Mouse (Mus musculus): ENCODE data around the gene Gpr161. TPM values are rescaled to one million over a fixed set of nuclear protein-coding genes. Genes with fewer than 3 reads are reported as not detected.

Gene Gpr161
- total RNA-seq, 2 experiments from 2014 or later: 7.5 to 8.6 TPM

DNA sequence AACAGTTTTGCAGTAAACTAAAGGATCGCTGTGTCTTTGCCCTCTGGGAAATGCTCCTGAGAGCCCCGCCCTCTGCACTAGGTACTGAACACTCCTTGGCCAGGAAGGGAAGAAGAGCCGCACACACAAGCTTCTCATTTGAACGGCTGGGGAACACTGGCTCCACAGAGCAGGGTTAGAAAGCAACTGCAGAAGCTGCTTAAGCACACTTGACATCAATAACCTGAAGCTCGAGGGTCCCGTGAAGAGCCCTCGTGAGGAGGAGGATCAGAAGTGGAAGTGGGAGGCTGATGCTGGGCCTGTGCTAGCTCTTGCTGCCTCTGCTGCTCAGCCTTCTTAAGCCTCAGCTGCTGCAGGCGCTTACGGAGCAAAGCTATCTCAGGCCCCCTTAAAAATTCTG is 78.2 kb downstream of the Gpr161 start:
- intact Hi-C loops (cut with DNase I): no loop called here
- no peak for DNase-seq (ENCODE audit: low spot score in 2 of 2)

Other genes with a start within 250 kb of the Gpr161 start
- not detected for gene Tbx19, start 135.0 kb upstream of the Gpr161 start, total RNA-seq (2021)
- gene Sft2d2, start 101.4 kb upstream of the Gpr161 start, total RNA-seq (2021): 10 to 100 TPM; 12.6 to 12.9 TPM
- 10 to 100 TPM; 59.0 to 60.6 TPM for gene Tiprl, start 58.8 kb upstream of the Gpr161 start, total RNA-seq (2021)
- 100 to 1,000 TPM in 1 of 2 experiments, 10 to 100 TPM in 1; 90.9 to 101 TPM for gene Dcaf6, start 164.7 kb downstream of the Gpr161 start, total RNA-seq (2021)
- gene Mpc2, start 164.8 kb downstream of the Gpr161 start, total RNA-seq (2021): 100 to 1,000 TPM; 126 to 141 TPM
- gene Adcy10, start 189.4 kb downstream of the Gpr161 start, total RNA-seq (2021): under 1 TPM; 0.41 to 0.71 TPM

Measured in left cerebral cortex, postnatal 25 days (tissue).